Mouse (Mus musculus) megakaryocyte, embryonic 14.5 days (primary cell): Measurements from ENCODE around the gene Ubr3. TPM values are rescaled to one million over a fixed set of nuclear protein-coding genes. Genes with fewer than 3 reads are reported as not detected.

Source experiments
- H3K27me3 ChIP-seq: replicated peaks from 2 replicates; pipeline ENCODE3; 2012; ENCODE audit warnings: inconsistent platforms
- H3K36me3 ChIP-seq: replicated peaks from 2 replicates; pipeline ENCODE3; 2012; ENCODE audit warnings: low read length, inconsistent platforms, mixed read lengths
- H3K4me1 ChIP-seq: 2 replicates; pipeline ENCODE4 v1.6.1; 2012; ENCODE audit warnings: inconsistent platforms
- H3K4me3 ChIP-seq: replicated peaks from 2 replicates; pipeline ENCODE3; 2012; ENCODE audit warnings: moderate library complexity, mild to moderate bottlenecking, inconsistent platforms
- H3K9me3 ChIP-seq: 2 replicates; pipeline ENCODE4 v1.6.1; 2012; ENCODE audit warnings: inconsistent platforms
- FLI1 ChIP-seq: IDR thresholded peaks from 2 replicates; pipeline ENCODE4 v1.6.1; 2012; ENCODE audit warnings: low read length, inconsistent platforms, mixed read lengths
- GATA1 ChIP-seq: IDR thresholded peaks from 3 replicates; pipeline ENCODE4 v1.6.1; 2012; ENCODE audit warnings: mixed read lengths, low read length, inconsistent platforms, borderline replicate concordance
- polyA plus RNA-seq: library from polyadenylated mRNA; stranded (reverse); fragments of >175 nt; gene quantifications from 2 replicates; pipeline ENCODE4 v1.2.3, GENCODE M21; 2012; ENCODE audit warnings: low replicate concordance; ENCODE audit not compliant: insufficient read depth

The Ubr3 gene
- polyA plus RNA-seq, result 2.5 and 3.8 TPM in 2 replicates

GRCm38 (mm10) chr2:69897039-69897617, at the start of gene Ubr3:
Gene Ubr3 (plus strand): TSS chr2:69897246.
- TF ChIP-seq GATA1 (no peak), FLI1 (no peak)
- Histone ChIP-seq H3K4me3 (peak within 1 kb of the TSS; percentile 100), H3K9me3 (no peaks in the 10 kb centered on the region), H3K4me1 (peaks cover 44% of the 10 kb centered on the region), H3K36me3 (peaks cover 14% of the 10 kb centered on the region), H3K27me3 (no peaks in the 10 kb centered on the region)

- Histone ChIP-seq H3K36me3 (no peaks in the 10 kb centered on the region), H3K9me3 (no peaks in the 10 kb centered on the region), H3K4me3 (no peak overlapping the region), H3K27me3 (no peaks in the 10 kb centered on the region), H3K4me1 (peaks cover 30% of the 10 kb centered on the region)
- TF ChIP-seq FLI1 (no peak), GATA1 (no peak)
These were observed 47.8 kb upstream of the Ubr3 start for GRCm38 (mm10) chr2:69849215-69849614.

DNA sequence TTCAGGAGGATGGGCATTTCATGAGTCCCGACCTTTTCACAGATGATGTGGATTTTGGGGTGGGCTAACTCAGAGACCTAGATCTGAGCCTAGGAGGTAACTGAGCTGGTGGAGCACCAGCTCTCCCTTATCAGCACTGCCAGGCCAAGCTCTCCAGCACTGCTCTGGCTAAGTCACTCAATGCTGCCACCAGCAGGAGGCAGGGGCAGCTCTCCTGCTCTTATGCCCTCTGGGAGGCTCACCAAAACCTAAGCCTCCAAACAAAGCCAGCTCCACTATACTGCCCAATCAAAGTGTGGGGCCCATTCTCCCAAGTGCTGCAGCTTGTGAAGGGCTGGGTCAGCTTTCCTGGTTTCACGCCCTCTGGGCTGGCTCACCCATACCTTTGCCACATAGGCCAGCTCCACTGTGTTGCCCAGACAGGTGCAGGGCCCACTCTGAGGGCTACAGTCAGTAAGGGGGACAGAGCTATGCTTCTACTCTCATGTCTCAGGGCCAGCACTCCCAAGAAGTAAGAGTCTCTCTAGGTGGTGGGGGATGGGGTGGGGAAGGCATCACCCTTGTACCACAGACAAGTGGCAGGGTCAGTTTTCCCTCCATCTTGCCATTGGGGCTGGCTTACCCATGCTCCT, 45.5 kb upstream of the Ubr3 start:
- Histone ChIP-seq H3K27me3 (no peaks in the 10 kb centered on the region), H3K4me3 (no peak overlapping the region), H3K36me3 (no peaks in the 10 kb centered on the region), H3K4me1 (peaks cover 53% of the 10 kb centered on the region), H3K9me3 (no peaks in the 10 kb centered on the region)
- TF ChIP-seq FLI1, result no peak
- TF ChIP-seq GATA1, result 0 out of 3 replicates have a peak, but pooled peaks have one; percentile 39

DNA sequence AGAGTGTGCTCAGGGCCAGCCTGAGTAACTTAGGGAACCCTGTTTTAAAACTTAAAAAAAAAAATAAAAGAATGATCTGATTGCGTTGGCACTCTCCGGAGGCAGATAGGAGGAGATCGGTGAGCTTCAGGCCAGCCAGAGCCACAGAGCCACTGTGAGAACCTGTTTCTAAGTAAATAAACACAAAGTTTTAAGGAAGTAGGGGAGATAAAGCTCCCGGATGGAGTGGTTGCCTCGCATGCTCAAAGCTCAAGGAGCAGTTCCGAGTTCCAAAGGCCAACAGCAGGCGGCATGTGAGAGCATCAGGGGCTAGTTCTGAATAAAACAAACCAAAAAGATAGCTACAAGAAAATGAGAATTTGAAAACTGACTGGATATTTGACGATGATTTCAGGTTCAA, 40.7 kb upstream of the Ubr3 start:
- Histone ChIP-seq H3K36me3 (no peaks in the 10 kb centered on the region), H3K9me3 (no peaks in the 10 kb centered on the region), H3K4me3 (no peak overlapping the region), H3K4me1 (peaks cover 50% of the 10 kb centered on the region), H3K27me3 (no peaks in the 10 kb centered on the region)
- TF ChIP-seq GATA1, result no peak
- TF ChIP-seq FLI1, result no peak

GRCm38 (mm10) chr2:69857882-69858281, 39.2 kb upstream of the Ubr3 start:
- Histone ChIP-seq H3K36me3 (no peaks in the 10 kb centered on the region), H3K27me3 (no peaks in the 10 kb centered on the region), H3K4me1 (peaks cover 45% of the 10 kb centered on the region), H3K9me3 (no peaks in the 10 kb centered on the region), H3K4me3 (no peak overlapping the region)
- no peak for TF ChIP-seq FLI1
- no peak for TF ChIP-seq GATA1

DNA sequence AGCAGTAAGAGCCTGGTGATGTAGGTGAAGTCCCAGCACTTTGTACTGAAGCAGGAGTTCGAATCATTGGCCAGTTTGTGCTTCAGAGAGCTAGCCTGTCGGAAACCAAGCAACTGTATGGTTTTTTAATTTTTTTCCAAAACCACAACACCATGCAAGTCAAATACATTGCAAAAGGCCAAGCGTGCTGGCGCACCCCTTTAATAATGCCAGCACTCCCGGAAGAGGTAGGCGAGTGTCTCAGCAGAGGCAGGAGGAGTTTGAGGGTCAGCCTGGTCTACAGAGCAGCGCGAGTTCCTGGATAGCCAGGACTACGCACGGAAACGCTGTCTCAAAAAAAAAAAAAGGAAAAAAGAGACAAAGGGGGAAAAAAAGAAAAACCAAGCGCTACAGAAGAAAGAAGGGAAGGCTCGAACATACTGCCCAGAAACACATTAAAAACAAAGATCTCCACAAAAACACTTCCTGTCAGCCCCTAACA, 36.0 kb upstream of the Ubr3 start:
- H3K4me1 ChIP-seq, result peaks cover 47% of the 10 kb centered on the region
- no peaks in the 10 kb centered on the region for H3K27me3 ChIP-seq
- peak overlapping the region; percentile 97 for H3K4me3 ChIP-seq
- H3K9me3 ChIP-seq, result no peaks in the 10 kb centered on the region
- TF ChIP-seq FLI1 (no peak), GATA1 (no peak)
- H3K36me3 ChIP-seq, result peaks cover 15% of the 10 kb centered on the region

DNA sequence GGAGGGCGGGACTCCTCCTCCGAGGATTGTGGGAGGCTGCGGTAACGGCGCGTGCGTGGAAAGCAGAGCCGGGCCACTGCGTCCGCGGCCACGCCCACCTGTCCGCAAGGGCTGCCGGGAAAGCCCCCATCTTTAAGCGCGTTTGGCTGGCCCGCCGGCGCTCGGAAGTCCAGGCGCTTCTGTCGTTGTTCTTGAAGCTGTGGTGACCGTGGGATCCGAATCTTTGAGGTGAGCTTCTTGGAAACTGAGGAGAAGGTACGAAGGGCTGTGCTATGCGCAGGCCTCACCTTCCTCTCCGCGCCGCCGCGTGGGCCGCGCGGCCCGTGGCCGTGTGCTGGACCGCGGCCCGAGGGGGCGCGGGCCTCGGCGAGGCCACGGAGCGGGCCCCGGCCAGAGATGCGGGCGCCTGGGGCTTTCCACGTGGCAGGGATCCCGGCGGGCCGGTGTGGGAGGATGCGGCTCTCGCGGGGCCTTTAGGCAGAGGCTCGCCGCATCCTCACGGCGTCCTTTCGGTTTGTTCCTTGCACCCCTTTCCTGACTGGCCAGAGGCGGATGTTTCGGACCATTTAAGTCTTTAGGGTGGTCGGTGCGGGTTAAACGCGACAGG, 35.5 kb upstream of the Ubr3 start, which contains the start of gene Ssb:
Gene Ssb, plus strand, starts transcription at position 78 of the 607 bp plus-strand sequence.
- Histone ChIP-seq H3K4me3 (peak within 1 kb of the TSS; percentile 97), H3K9me3 (no peaks in the 10 kb centered on the region), H3K27me3 (no peaks in the 10 kb centered on the region), H3K4me1 (peaks cover 41% of the 10 kb centered on the region), H3K36me3 (peaks cover 21% of the 10 kb centered on the region)
- TF ChIP-seq FLI1, result no peak
- TF ChIP-seq GATA1, result no peak

DNA sequence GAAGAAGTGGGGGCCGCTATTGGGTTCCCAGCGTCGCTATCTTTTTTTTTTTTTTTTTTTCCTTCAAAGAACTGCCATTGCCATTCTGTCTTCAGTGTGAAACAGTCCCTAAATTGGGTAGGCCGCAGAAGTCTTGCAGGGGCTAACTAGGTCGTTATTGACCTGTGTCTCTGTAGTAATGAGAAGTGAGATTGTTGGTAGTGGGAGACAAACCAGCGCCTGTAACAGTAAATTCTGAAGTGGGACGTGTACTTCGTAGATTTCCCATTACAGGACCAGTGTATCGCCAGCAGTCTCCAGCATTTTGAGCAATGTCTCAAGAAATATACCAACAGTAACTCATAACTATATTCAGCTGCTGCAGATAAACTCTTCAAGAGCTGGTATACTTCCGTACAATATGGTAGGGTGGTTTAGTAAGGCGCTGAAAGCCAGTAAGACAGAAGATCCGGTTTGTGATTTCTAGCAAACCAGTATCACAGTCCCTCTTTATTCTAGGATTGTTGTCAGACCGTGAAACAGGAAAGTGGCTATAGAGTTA, 34.9 kb upstream of the Ubr3 start:
- H3K4me1 ChIP-seq, result peaks cover 35% of the 10 kb centered on the region

DNA sequence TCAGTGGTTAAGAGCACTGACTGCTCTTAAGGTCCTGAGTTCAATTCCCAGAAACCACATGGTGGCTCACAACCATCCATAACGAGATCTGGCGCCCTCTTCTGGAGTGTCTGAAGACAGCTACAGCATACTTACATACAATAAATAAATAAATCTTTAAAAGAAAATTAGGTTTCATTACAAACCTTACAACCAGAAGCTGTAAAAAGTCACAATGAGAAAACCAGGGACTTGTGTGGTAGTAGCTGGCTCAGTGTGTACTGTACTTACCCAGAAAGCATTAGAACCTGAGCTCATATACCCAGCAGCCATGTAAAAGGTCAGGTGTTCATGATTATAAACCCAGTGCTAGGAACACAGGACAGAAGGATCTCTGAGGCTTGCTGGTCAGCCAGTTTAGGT, 13.1 kb upstream of the Ubr3 start:
- Histone ChIP-seq H3K4me3 (peak overlapping the region; percentile 98), H3K36me3 (peaks cover 23% of the 10 kb centered on the region), H3K4me1 (peaks cover 15% of the 10 kb centered on the region), H3K27me3 (no peaks in the 10 kb centered on the region), H3K9me3 (no peaks in the 10 kb centered on the region)
- TF ChIP-seq GATA1, result no peak
- no peak for TF ChIP-seq FLI1

More for the DNA sequence above, 34.9 kb upstream of the Ubr3 start:
- no peak for TF ChIP-seq GATA1
- TF ChIP-seq FLI1, result no peak
- Histone ChIP-seq H3K36me3 (peaks cover 27% of the 10 kb centered on the region), H3K4me3 (peak overlapping the region; percentile 97), H3K9me3 (no peaks in the 10 kb centered on the region), H3K27me3 (no peaks in the 10 kb centered on the region)
